Mouse (Mus musculus) spleen, adult 2 months (tissue): ENCODE measurements around the gene Lhfpl3. TPM values are rescaled to one million over a fixed set of nuclear protein-coding genes. Genes with fewer than 3 reads are reported as not detected.

Source experiments
- DNase-seq, 2 experiments: peaks; one replicate each; pipeline versions ENCODE4 v3.0.0 to v3.0.0-alpha.2; 2012 to 2021; ENCODE audit warnings: low spot score in 2 of 2, low read depth in 1 of 2
- H3K27ac ChIP-seq: fragments of 200-500 bp; 2 replicates; pipeline ENCODE4 v1.5.1; 2012; ENCODE audit warnings: low read length, inconsistent platforms; ENCODE audit not compliant: insufficient read depth
- H3K27me3 ChIP-seq: fragments of 200-500 bp; 2 replicates; pipeline ENCODE4 v1.6.1; 2012; ENCODE audit warnings: mild to moderate bottlenecking, moderate library complexity, low read length, inconsistent platforms; ENCODE audit not compliant: control insufficient read depth, insufficient read depth
- H3K36me3 ChIP-seq: fragments of 200-500 bp; 2 replicates; pipeline ENCODE4 v1.6.1; 2012; ENCODE audit warnings: mild to moderate bottlenecking, low read length, inconsistent platforms; ENCODE audit not compliant: control insufficient read depth, insufficient read depth
- H3K4me1 ChIP-seq: fragments of 200-500 bp; 2 replicates; pipeline ENCODE4 v1.6.1; 2011; ENCODE audit warnings: inconsistent platforms; ENCODE audit not compliant: control insufficient read depth, insufficient read depth, insufficient read length
- H3K4me3 ChIP-seq: fragments of 200-500 bp; 2 replicates; pipeline ENCODE4 v1.5.1; 2011; ENCODE audit warnings: mild to moderate bottlenecking, inconsistent platforms; ENCODE audit not compliant: insufficient read depth, insufficient read length; ENCODE audit errors: extremely low read depth
- CTCF ChIP-seq: fragments of 200-500 bp; IDR thresholded peaks from 2 replicates; pipeline ENCODE4 v1.5.1; 2011; ENCODE audit warnings: mild to moderate bottlenecking, inconsistent platforms; ENCODE audit not compliant: insufficient read depth, insufficient read length, insufficient replicate concordance; ENCODE audit errors: extremely low read depth
- POLR2A ChIP-seq: fragments of 200-500 bp; IDR thresholded peaks from 2 replicates; pipeline ENCODE4 v1.6.1; 2011; ENCODE audit warnings: low read depth, low read length, inconsistent platforms
- WGBS: fragments of 180-500 bp; shearing (Covaris S2); methylation state at CpG from one replicate; pipeline ENCODE4 v1.1.7; 2018; 5-methylcytosine and 5-hydroxymethylcytosine counted together
- polyA plus RNA-seq: library from polyadenylated mRNA; depleted of rRNA; stranded (reverse); fragments of >200 nt; gene quantifications from 2 replicates; pipeline ENCODE4 v1.2.3, GENCODE M21; 2012

Lhfpl3 gene
- polyA plus RNA-seq, 1 experiment: 0.02 TPM

DNA sequence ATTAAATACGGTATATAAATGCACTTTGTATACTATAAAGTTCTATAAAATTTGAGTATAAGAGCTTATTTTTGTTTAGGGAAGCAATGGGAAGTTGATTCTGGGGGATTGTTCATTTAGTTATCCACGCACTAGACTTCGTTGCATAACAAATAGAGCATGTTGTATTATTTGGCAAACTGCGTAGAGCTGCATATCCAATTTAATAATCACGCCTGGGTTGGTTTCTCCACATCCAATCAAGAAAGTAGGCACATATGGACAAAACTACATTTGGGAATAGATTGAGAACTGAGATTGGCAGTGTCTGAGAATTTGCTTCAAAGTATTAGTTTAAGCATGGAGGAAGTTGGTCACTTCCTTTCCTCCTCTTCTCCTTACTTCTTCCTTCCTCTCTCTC lies 123.2 kb downstream of the Lhfpl3 start:
- H3K36me3 ChIP-seq: no peaks in the 10 kb centered on the region
- no peaks in the 10 kb centered on the region for H3K27me3 ChIP-seq
- 92% methylated on average over 5 of the region's 5 CpGs for WGBS
- no peaks in the 10 kb centered on the region for H3K4me1 ChIP-seq
- no peak overlapping the region for H3K4me3 ChIP-seq
- no peak overlapping the region for H3K27ac ChIP-seq
- TF ChIP-seq CTCF: no peak
- TF ChIP-seq POLR2A: no peak
- DNase-seq: no peak

DNA sequence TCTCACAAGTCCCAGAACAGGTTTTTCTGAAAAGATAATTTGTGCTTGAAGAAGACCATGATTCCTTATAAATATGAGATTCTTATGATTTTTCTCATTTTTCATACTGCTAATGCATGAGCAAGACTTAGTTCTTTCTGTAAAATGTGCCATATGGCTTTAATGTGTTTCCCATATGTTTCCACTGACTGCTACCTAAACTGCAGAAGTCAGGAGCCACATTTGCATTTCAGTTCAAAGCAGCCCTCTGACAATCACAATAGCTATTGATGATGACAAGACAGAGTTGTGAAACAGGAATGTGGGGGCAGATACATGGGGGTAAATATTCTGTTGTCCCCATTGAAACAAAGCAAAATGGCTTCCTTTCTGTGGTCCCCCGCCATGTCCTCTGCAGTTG lies 126.6 kb downstream of the Lhfpl3 start:
- no peak for TF ChIP-seq CTCF
- TF ChIP-seq POLR2A: no peak

DNA sequence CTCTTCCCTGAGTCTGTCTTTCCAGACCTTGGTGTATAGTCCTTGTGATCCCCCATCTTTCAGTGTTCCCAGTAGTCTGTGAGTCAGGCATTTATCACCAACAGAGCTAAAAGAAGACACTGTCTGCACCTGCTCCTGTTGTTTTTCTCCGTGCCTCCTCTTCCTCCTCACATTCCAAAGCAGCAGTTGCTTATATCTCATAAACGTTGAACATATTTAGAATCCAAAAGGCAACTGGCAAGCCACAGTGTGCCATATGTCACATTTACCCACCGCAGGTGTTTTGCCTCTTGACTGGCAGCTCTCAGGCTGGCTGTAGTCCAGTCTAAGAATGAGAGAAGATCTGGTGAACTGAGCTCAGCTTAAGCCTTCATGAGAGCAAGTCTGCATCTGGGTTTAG lies 142.5 kb downstream of the Lhfpl3 start:
- no peaks in the 10 kb centered on the region for H3K4me1 ChIP-seq
- no peak overlapping the region for H3K27ac ChIP-seq
- H3K4me3 ChIP-seq: no peak overlapping the region
- DNase-seq: no peak
- WGBS: 77% methylated on average over 3 of the region's 3 CpGs
- no peaks in the 10 kb centered on the region for H3K36me3 ChIP-seq
- no peak for TF ChIP-seq POLR2A
- no peak for TF ChIP-seq CTCF
- H3K27me3 ChIP-seq: no peaks in the 10 kb centered on the region

More for the DNA sequence above, 126.6 kb downstream of the Lhfpl3 start:
- Histone ChIP-seq H3K27me3 (no peaks in the 10 kb centered on the region), H3K27ac (no peak overlapping the region), H3K4me3 (no peak overlapping the region), H3K36me3 (no peaks in the 10 kb centered on the region), H3K4me1 (no peaks in the 10 kb centered on the region)
- WGBS: 72% methylated on average over 1 of the region's 1 CpGs
- DNase-seq: no peak

DNA sequence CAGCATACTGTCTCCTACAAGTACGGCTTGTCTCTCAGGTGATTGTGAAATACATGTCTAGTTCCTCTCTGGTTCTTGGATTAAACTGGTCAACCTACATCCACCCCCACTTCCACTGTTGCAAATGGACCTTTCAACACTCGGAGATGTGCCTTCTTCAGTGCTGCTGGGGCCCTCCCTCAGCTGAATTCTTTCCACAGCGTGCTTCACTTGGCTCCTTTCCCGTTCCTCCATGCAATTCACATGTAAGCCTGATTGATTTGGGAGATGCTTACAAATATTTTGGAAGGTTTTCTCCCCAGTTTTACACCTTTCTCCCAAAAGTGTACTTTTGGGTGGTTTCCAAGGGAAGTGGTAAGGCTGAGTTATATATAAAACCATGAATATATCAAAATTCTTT lies 143.6 kb downstream of the Lhfpl3 start:
- TF ChIP-seq CTCF: no peak
- TF ChIP-seq POLR2A: no peak
- H3K27ac ChIP-seq: no peak overlapping the region
- DNase-seq: no peak
- no peaks in the 10 kb centered on the region for H3K36me3 ChIP-seq
- no peak overlapping the region for H3K4me3 ChIP-seq
- no peaks in the 10 kb centered on the region for H3K27me3 ChIP-seq
- no peaks in the 10 kb centered on the region for H3K4me1 ChIP-seq
- 74% methylated on average over 4 of the region's 4 CpGs for WGBS

DNA sequence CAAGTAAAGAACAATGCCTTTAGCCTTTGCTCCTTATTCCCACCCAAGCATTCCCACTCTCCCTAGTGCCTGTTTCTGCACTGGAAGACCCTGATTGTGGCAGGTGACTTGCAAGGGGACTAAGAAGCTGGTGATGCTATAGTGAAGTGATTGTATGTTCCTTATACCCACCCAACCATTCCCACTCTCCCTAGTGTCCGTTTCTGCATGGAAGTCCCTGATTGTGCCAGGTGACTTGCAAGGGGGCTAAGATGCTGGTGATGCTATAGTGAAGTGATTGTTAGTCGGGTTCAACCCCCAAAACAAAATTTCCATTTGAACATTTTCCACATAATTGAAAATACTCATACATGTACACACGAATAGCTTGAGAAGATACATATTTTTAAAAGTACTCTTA lies 151.4 kb downstream of the Lhfpl3 start:
- Histone ChIP-seq H3K4me3 (no peak overlapping the region), H3K4me1 (no peaks in the 10 kb centered on the region), H3K36me3 (no peaks in the 10 kb centered on the region), H3K27me3 (no peaks in the 10 kb centered on the region), H3K27ac (no peak overlapping the region)
- DNase-seq: no peak
- 72% methylated on average over 3 of the region's 3 CpGs for WGBS
- TF ChIP-seq POLR2A: no peak
- TF ChIP-seq CTCF: no peak

DNA sequence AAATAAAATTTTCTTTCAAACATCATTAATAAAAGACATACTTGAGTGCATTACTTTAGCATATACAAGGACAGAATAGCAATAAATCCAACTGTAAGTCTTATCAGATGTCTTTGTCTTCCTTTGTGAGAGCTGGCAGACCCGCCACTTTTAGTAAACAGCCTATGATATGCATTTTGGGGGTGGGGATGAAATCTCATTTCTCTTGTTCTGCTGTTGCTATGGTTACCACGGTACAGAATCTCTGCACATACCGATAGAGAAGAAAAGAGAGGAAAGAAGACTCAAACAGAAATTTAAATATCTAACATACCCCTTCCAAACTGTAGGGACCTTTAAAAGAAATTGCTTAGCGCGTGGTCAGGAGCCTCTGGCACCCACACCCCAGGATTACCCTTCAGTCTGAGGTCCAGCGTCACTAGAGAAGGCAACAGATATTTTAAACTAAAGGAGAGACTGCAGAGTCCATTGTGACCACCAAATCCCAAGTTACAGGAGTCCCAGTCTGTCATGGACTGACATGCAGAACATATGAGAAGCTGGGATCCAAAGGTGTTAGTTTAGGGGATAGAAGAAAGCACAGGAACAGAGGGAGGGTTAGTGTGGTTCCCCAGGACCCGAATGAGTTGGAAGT lies 151.9 kb downstream of the Lhfpl3 start:
- 77% methylated on average over 7 of the region's 7 CpGs for WGBS
- no peaks in the 10 kb centered on the region for H3K36me3 ChIP-seq
- no peaks in the 10 kb centered on the region for H3K4me1 ChIP-seq
- no peak overlapping the region for H3K4me3 ChIP-seq
- DNase-seq: no peak
- H3K27me3 ChIP-seq: no peaks in the 10 kb centered on the region
- TF ChIP-seq CTCF: no peak
- no peak for TF ChIP-seq POLR2A
- H3K27ac ChIP-seq: no peak overlapping the region

DNA sequence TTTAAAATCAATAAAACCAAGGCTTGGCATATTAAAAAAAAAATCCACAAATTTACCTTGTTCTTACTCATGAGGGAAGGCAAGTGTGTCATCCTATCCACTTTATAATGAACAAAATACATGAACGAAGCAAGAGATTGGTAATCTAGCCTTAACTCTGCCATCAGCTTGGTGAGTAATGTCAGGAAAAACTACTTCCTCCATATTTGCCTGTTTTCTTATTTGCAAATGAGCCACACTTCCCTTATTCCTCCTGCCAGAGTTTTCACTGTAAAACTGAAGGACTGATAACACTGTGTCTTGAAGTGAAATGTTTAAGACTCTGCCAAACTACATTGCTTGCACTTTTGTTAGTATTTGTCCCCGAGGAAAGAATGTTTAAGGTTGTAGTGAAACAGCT lies 152.7 kb downstream of the Lhfpl3 start:
- TF ChIP-seq CTCF (no peak), POLR2A (no peak)
- no peak overlapping the region for H3K27ac ChIP-seq
- DNase-seq: no peak
- 52% methylated on average over 2 of the region's 2 CpGs for WGBS
- H3K36me3 ChIP-seq: no peaks in the 10 kb centered on the region
- no peaks in the 10 kb centered on the region for H3K4me1 ChIP-seq
- no peak overlapping the region for H3K4me3 ChIP-seq
- H3K27me3 ChIP-seq: no peaks in the 10 kb centered on the region
